Mouse (Mus musculus) lung, adult 18-20 months (tissue): ENCODE results near the gene Tmem230.
"Not testable (repeated sequence)": the region's sequence is repeated elsewhere in the genome, so short reads cannot be mapped to it uniquely, and the experiment has no call there.

ENCODE experiments used
- DNase-seq, 2 experiments: peaks; one replicate each; pipeline ENCODE4 v3.0.0; 2022; ENCODE audit warnings: mixed read lengths in 2 of 2

Tmem230 gene

GRCm38 (mm10) chr2:132272694-132273389 is 25.2 kb upstream of the Tmem230 start:
- DNase-seq: no peak

GRCm38 (mm10) chr2:132270331-132270951 is 22.8 kb upstream of the Tmem230 start:
- peak in 1 of 2 experiments; percentile 50 for DNase-seq

- DNase-seq: peak in 1 of 2 experiments; percentile 53
Measured at GRCm38 (mm10) chr2:132269217-132269616, 21.6 kb upstream of the Tmem230 start.

- DNase-seq: peak in 1 of 2 experiments; percentile 43
Measured at GRCm38 (mm10) chr2:132266086-132266485, 18.5 kb upstream of the Tmem230 start.

- no peak for DNase-seq
Measured at GRCm38 (mm10) chr2:132265196-132265595, 17.6 kb upstream of the Tmem230 start.

GRCm38 (mm10) chr2:132264266-132264710 is 16.7 kb upstream of the Tmem230 start:
- peak in 1 of 2 experiments; percentile 36 for DNase-seq

- peak in 1 of 2 experiments; percentile 34 for DNase-seq
Measured at GRCm38 (mm10) chr2:132263421-132264265, 16.0 kb upstream of the Tmem230 start.

GRCm38 (mm10) chr2:132262879-132263398 is 15.3 kb upstream of the Tmem230 start, which contains the start of gene Cds2:
Cds2 (plus strand) TSS chr2:132263148.
- DNase-seq: peak; percentile 99

GRCm38 (mm10) chr2:132262175-132262574 is 14.6 kb upstream of the Tmem230 start:
- DNase-seq: no peak

- DNase-seq: no peak
Measured at GRCm38 (mm10) chr2:132260601-132261000, 13.0 kb upstream of the Tmem230 start.

- no peak for DNase-seq
Measured at GRCm38 (mm10) chr2:132257350-132258068, 9.9 kb upstream of the Tmem230 start.

- DNase-seq: no peak
Measured at GRCm38 (mm10) chr2:132253603-132254002, 6.0 kb upstream of the Tmem230 start.

- peak; percentile 98 to 99 for DNase-seq
Measured at GRCm38 (mm10) chr2:132252542-132253528, 5.2 kb upstream of the Tmem230 start, which contains the start of gene Pcna. Pcna (minus strand) TSS chr2:132253314.

GRCm38 (mm10) chr2:132251911-132252310 is 4.3 kb upstream of the Tmem230 start:
- no peak for DNase-seq

- DNase-seq: no peak
Measured at GRCm38 (mm10) chr2:132243370-132243769, 4.2 kb downstream of the Tmem230 start.

- DNase-seq: peak; percentile 34 to 46
Measured at GRCm38 (mm10) chr2:132240457-132240856, 7.2 kb downstream of the Tmem230 start.

- DNase-seq: not testable (repeated sequence)
Measured at GRCm38 (mm10) chr2:132239434-132239833, 8.2 kb downstream of the Tmem230 start.

- DNase-seq: no peak
Measured at GRCm38 (mm10) chr2:132235975-132236374, 11.6 kb downstream of the Tmem230 start.

GRCm38 (mm10) chr2:132235291-132235690 is 12.3 kb downstream of the Tmem230 start:
- no peak for DNase-seq

GRCm38 (mm10) chr2:132233985-132234765 is 13.4 kb downstream of the Tmem230 start:
- DNase-seq: no peak
